Mouse (Mus musculus) lung, postnatal 0 days (tissue): Measurements from ENCODE around the gene Fry.

Experiments used
- CTCF ChIP-seq: IDR thresholded peaks from 2 replicates; pipeline ENCODE4 v1.5.1; 2016; ENCODE audit warnings: antibody characterized with exemption, mild to moderate bottlenecking
- EP300 ChIP-seq: IDR thresholded peaks from 2 replicates; pipeline ENCODE4 v1.6.1; 2016; ENCODE audit warnings: antibody characterized with exemption, mild to moderate bottlenecking, control low read depth

DNA sequence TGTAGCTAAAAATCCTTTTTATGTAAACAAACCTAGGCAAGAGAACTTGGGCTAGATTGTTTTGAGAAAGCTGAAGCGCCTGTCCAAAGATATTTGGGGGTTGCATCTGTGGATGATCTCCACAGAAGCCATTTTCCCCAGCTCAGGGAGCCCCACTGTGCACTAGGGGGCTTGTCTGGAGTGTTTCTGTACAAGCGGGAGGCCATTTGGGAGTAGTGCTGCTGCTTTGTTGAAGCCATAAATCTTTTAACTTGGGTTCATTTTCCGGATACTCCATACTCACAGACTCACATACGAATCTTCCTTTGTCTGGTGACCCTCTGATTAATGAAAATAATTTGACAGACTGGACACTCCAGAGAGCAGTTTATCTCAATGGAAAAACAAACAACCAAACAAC, 142.9 kb downstream of the Fry start:
- TF ChIP-seq EP300, result no peak
- no peak for TF ChIP-seq CTCF
